Mouse (Mus musculus) lung, embryonic 14.5 days (tissue): ENCODE data around the gene Lrrn4cl. TPM values are rescaled to one million over a fixed set of nuclear protein-coding genes. Genes with fewer than 3 reads are reported as not detected.
"Not testable (repeated sequence)": the region's sequence is repeated elsewhere in the genome, so short reads cannot be mapped to it uniquely, and the experiment has no call there.

Source experiments
- ATAC-seq: fragments of 200-750 bp; cut with Nextera tagmentation; 2 replicates; pipeline ENCODE4 v1.8.0; 2017; ENCODE audit warnings: mild to moderate bottlenecking, moderate TSS enrichment, moderate library complexity; ENCODE audit not compliant: insufficient read depth
- DNase-seq: peaks from one replicate; pipeline ENCODE4 v3.0.0-alpha.2; 2015
- H3K27ac ChIP-seq: fragments of 300-500 bp; sonication (generic); 2 replicates; pipeline ENCODE4 v1.5.1; 2014; ENCODE audit warnings: low read depth, mild to moderate bottlenecking, moderate library complexity
- H3K27me3 ChIP-seq: fragments of 300-500 bp; sonication (generic); 2 replicates; pipeline ENCODE4 v1.6.1; 2014; ENCODE audit warnings: low read length, control low read depth; ENCODE audit not compliant: insufficient read depth
- H3K36me3 ChIP-seq: fragments of 300-500 bp; sonication (generic); 2 replicates; pipeline ENCODE4 v1.6.1; 2014; ENCODE audit warnings: control low read depth; ENCODE audit not compliant: insufficient read depth
- H3K4me1 ChIP-seq: fragments of 300-500 bp; sonication (generic); 2 replicates; pipeline ENCODE4 v1.6.1; 2014; ENCODE audit warnings: antibody characterized with exemption, control low read depth; ENCODE audit not compliant: insufficient read depth
- H3K4me2 ChIP-seq: fragments of 300-500 bp; sonication (generic); 2 replicates; pipeline ENCODE4 v1.6.1; 2014; ENCODE audit warnings: mild to moderate bottlenecking
- H3K4me3 ChIP-seq: fragments of 300-500 bp; sonication (generic); 2 replicates; pipeline ENCODE4 v1.5.1; 2014; ENCODE audit warnings: low read depth, low read length
- H3K9ac ChIP-seq: fragments of 300-500 bp; sonication (generic); 2 replicates; pipeline ENCODE4 v1.6.1; 2014
- H3K9me3 ChIP-seq: fragments of 300-500 bp; sonication (generic); 2 replicates; pipeline ENCODE4 v1.6.1; 2016; ENCODE audit warnings: low read depth, low read length, control low read depth
- CTCF ChIP-seq: IDR thresholded peaks from 2 replicates; pipeline ENCODE4 v1.5.1; 2016; ENCODE audit warnings: antibody characterized with exemption, low read depth
- WGBS: fragments of 180-500 bp; shearing (Covaris S2); extraction: QIAGEN DNeasy Blood & Tissue Kit; methylation state at CpG from one replicate; pipeline ENCODE4 v1.1.7; 2014; 5-methylcytosine and 5-hydroxymethylcytosine counted together
- polyA plus RNA-seq: library from polyadenylated mRNA; unstranded; fragments of >200 nt; fragmentation: Nextera tagmentation; extraction: Ambion mirVana; gene quantifications from 2 replicates; pipeline ENCODE4 v1.2.1, GENCODE M21; 2014

Lrrn4cl gene
- polyA plus RNA-seq, 1 experiment from 2014 or later, result 0.96 TPM

DNA sequence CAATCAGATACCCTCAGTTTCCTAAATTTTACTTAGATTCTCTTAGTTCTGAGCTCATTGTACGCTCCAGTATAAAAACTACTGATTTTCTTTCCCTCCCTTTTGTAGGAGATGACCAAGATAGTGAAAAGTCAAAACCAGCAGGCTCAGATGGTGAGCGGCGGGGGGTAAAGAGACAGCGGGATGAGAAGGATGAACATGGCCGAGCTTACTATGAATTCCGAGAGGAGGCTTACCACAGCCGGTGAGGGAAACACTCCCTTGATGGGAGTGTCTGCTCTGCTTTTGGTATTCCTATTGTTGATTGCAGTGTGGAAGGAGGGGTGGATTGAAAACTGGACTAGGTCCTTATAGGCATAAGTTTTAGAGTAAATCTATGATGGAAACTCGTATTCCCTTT, 27.9 kb upstream of the Lrrn4cl start:
- Histone ChIP-seq H3K36me3 (peaks cover 52% of the 10 kb centered on the region), H3K4me2 (peak overlapping the region; percentile 80), H3K9me3 (no peaks in the 10 kb centered on the region), H3K9ac (peak overlapping the region; percentile 37), H3K27me3 (no peaks in the 10 kb centered on the region), H3K27ac (no peak overlapping the region), H3K4me1 (peaks cover 10% of the 10 kb centered on the region), H3K4me3 (peak overlapping the region; percentile 100)
- no peak for DNase-seq
- 71% methylated on average over 8 of the region's 8 CpGs for WGBS
- no peak for TF ChIP-seq CTCF
- ATAC-seq, result no peak

DNA sequence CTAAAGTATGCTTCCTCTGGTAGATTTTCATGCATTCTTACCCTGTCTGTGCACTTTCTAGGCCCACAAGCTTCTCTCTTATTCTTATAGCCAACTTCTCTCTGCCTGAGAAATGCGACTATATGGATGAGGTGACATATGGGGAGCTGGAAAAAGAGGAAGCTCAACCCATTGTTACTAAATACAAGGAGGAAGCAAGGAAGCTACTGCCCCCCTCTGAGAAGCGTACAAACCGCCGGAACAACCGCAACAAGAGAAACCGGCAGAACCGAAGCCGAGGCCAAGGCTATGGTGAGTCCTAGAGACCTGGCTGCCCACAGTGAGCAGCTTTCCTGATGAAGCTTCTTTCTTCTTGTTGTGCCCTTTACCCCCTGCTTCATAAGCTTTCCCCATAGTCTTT, 20.9 kb upstream of the Lrrn4cl start, which contains the start of gene AC129217.1:
Gene AC129217.1, plus strand, starts transcription at position 114 of the 400 bp plus-strand sequence.
- DNase-seq, result peak; percentile 11
- no peak within 1 kb of the TSS for H3K9ac ChIP-seq
- no peaks in the 10 kb centered on the region for H3K4me1 ChIP-seq
- no peaks in the 10 kb centered on the region for H3K27me3 ChIP-seq
- TF ChIP-seq CTCF, result no peak
- whole genome bisulfite sequencing, result 88% methylated on average over 8 of the region's 8 CpGs
- peaks cover 100% of the 10 kb centered on the region for H3K36me3 ChIP-seq
- H3K9me3 ChIP-seq, result no peaks in the 10 kb centered on the region
- no peak within 1 kb of the TSS for H3K27ac ChIP-seq
- no peak within 1 kb of the TSS for H3K4me2 ChIP-seq
- no peak for ATAC-seq
- no peak within 1 kb of the TSS for H3K4me3 ChIP-seq

GRCm38 (mm10) chr19:8830664-8831063, 19.9 kb upstream of the Lrrn4cl start:
- no peak for TF ChIP-seq CTCF
- no peaks in the 10 kb centered on the region for H3K9me3 ChIP-seq
- no peaks in the 10 kb centered on the region for H3K4me1 ChIP-seq
- H3K4me3 ChIP-seq, result no peak overlapping the region
- H3K27me3 ChIP-seq, result no peaks in the 10 kb centered on the region
- H3K4me2 ChIP-seq, result no peak overlapping the region
- no peak overlapping the region for H3K27ac ChIP-seq
- DNase-seq (no peak), ATAC-seq (no peak)
- H3K9ac ChIP-seq, result no peak overlapping the region
- 88% methylated on average over 8 of the region's 8 CpGs for WGBS
- H3K36me3 ChIP-seq, result peaks cover 98% of the 10 kb centered on the region

DNA sequence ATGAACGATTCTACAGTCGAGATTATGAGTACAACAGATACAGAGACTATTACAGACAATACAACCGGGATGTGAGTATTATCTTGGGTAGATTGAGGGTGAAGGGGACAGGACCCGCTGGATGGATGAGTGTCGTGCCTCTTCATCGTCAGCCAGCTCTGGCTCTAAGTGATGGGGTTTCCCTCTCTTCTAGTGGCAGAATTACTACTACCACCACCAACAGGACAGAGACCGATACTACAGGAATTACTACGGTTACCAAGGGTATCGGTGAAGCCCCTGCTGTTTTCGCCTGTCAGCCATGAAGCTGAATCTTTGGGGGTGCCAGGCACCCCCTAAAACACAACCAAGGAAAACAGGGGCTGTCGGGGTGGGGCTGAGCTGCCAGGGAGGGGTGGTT, 19.3 kb upstream of the Lrrn4cl start:
- no peaks in the 10 kb centered on the region for H3K4me1 ChIP-seq
- TF ChIP-seq CTCF, result 0 out of 2 replicates have a peak, but pooled peaks have one; percentile 8
- no peaks in the 10 kb centered on the region for H3K9me3 ChIP-seq
- no peak overlapping the region for H3K4me3 ChIP-seq
- DNase-seq, result peak; percentile 14
- H3K27me3 ChIP-seq, result no peaks in the 10 kb centered on the region
- 80% methylated on average over 11 of the region's 11 CpGs for WGBS
- H3K9ac ChIP-seq, result no peak overlapping the region
- ATAC-seq, result no peak
- peaks cover 92% of the 10 kb centered on the region for H3K36me3 ChIP-seq
- H3K27ac ChIP-seq, result no peak overlapping the region
- no peak overlapping the region for H3K4me2 ChIP-seq

DNA sequence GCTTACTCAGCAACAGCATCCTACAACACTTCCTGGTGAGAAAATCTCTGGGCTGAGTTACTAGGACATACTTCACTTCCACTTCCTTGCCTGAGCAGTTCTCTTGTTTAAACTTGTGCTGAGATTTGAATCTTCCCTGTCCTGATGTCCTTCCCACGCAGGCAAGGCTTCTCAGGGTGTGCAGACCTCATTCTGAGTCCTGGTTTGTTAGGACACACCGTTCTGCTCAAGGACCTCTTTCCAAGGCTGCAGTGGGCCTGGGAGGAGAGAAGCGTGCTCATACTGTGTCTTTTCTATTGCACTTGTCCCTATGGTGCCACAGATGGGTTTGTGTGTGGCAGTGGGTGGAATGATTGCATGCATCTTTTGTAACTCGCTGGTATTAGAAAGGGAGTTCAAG, 17.6 kb upstream of the Lrrn4cl start:
- Histone ChIP-seq H3K9me3 (no peaks in the 10 kb centered on the region), H3K9ac (no peak overlapping the region), H3K4me2 (no peak overlapping the region), H3K27me3 (no peaks in the 10 kb centered on the region), H3K4me1 (peaks cover 3% of the 10 kb centered on the region; the same call in 1 of the 2 replicates), H3K27ac (no peak overlapping the region), H3K36me3 (peaks cover 75% of the 10 kb centered on the region), H3K4me3 (no peak overlapping the region)
- DNase-seq (no peak), ATAC-seq (no peak)
- no peak for TF ChIP-seq CTCF
- 95% methylated on average over 4 of the region's 4 CpGs for WGBS

GRCm38 (mm10) chr19:8836327-8836726, 14.2 kb upstream of the Lrrn4cl start:
- not testable (repeated sequence) for H3K27me3 ChIP-seq, H3K9ac ChIP-seq, ATAC-seq, H3K27ac ChIP-seq, H3K4me3 ChIP-seq, H3K9me3 ChIP-seq, H3K4me2 ChIP-seq, DNase-seq
- WGBS, result 97% methylated on average over 10 of the region's 10 CpGs
- peaks cover 13% of the 10 kb centered on the region for H3K4me1 ChIP-seq
- H3K36me3 ChIP-seq, result peaks cover 42% of the 10 kb centered on the region

DNA sequence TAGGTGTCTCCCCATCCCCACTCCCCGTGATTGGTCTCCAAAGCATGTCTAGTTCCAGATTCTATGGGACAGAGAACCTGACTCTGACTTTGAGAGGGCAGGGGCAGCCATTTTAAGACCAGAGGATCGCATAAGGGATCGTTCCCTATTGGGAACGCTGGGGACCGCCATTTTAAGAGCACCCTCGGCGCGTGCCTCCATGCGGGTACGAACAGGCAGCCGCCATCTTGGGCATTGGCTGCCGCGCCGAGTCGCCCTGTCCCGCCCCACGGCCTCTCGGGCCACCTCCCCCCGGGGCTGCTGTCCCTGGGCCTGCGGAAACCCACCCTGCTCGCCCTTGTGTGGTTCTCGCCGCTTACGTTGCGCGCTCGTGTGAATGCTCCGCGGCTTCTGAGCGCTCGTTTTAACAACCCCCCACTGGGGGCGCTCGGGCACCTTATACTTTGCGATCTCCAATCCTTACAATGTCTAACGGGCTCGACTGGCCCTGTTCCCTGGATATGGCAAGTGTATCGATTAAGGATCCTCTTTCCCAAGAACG, 13.2 kb upstream of the Lrrn4cl start, which contains the start of gene Bscl2:
Gene Bscl2, plus strand, starts transcription at position 217 of the 541 bp plus-strand sequence.
- WGBS, result under 1% methylated on average over 38 of the region's 38 CpGs
- TF ChIP-seq CTCF, result peak; percentile 63

More for the DNA sequence above, 13.2 kb upstream of the Lrrn4cl start, which contains the start of gene Bscl2:
- Histone ChIP-seq H3K9me3 (no peaks in the 10 kb centered on the region), H3K9ac (peak within 1 kb of the TSS; percentile 59), H3K4me2 (peak within 1 kb of the TSS; percentile 76), H3K36me3 (peaks cover 37% of the 10 kb centered on the region), H3K27me3 (no peaks in the 10 kb centered on the region), H3K4me1 (peaks cover 13% of the 10 kb centered on the region), H3K4me3 (peak within 1 kb of the TSS; percentile 54), H3K27ac (peak within 1 kb of the TSS; percentile 98)
- ATAC-seq (peak; percentile 84), DNase-seq (peak; percentile 92)
